Mouse (Mus musculus): ENCODE results near the gene Tyw1. TPM values are rescaled to one million over a fixed set of nuclear protein-coding genes. Genes with fewer than 3 reads are reported as not detected.

Gene Tyw1
- polyA plus RNA-seq, 1 experiment = 15.0 TPM

DNA sequence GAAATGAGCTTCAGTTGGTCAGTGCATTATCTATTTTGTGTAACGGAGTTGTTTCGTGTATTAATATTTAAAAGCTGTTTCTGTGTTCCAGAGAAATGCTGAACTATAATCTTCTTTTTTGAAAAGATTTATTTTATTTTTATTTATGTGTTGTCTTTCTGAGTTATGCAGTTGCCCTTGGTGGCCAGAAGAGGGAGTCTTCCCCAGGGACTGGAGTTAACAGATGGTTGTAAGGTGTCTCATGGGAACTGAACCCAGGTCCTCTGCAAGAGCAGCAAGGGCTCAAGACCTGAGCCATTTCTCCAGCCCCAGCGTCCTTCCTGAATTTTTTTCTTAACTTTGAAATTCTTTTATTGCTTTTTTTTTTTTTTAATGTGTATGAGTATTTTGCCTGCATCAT lies 59.5 kb downstream of the Tyw1 start:
- DNase-seq (ENCODE audit: low spot score) = no peak

DNA sequence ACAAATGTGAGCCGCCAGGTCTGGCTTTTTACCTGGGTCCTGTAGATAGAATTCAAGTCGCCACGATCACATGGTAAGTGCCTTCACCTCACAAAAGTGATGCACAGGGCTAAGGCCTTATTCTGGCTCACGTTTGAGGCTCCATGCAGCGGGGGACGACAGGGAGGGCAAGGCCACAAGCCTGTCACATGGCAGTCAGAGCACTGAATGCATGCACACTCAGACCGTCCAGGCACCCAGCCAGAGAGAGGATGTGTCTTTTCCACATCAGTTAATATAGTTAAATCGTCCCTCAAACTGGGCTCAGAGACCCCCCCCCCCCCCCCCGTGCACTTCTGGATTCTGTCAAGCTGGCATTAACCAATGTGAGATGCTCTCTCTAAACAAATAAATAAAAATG lies 60.9 kb downstream of the Tyw1 start:
- no peak for DNase-seq (ENCODE audit: low spot score)

DNA sequence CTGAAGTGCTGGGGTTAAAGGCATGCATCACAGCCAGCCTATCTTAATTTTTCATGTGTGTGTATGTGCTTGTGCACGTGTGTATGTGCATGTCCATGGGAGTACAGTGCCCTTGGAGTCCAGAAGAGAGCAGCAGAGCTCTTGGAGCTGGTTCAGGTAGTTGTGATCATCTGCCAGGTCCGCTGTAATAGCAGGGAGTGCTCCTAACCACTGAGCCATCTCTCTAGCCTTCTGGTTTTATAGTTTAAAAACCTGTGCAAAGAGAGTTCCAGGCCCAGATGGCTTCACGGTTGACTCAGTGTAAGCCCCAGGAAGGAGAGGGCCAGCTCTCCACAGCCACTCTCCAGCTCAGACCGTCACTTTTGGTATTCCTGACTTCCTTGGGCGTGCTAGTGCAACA lies 64.4 kb downstream of the Tyw1 start:
- no peak for DNase-seq (ENCODE audit: low spot score)

DNA sequence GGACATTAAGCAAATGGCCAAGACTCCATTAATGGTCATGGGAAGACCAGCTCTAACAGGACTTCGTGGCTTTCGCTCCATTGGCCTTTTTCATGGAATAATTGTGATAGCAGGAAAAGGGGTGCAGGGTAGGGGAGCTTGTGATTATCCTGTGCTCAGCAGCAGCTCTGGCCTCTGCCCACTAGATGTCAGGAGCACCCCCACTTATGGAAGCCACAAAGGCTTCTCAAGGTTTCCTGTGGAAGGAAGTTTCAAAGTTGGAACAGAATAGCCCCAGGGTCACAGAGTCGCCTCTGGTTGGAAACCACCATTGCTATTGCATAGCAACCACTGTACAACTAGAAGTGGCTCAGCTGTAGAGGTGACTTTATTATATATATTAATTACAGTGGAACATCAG lies 65.1 kb downstream of the Tyw1 start:
- no peak for DNase-seq (ENCODE audit: low spot score)

DNA sequence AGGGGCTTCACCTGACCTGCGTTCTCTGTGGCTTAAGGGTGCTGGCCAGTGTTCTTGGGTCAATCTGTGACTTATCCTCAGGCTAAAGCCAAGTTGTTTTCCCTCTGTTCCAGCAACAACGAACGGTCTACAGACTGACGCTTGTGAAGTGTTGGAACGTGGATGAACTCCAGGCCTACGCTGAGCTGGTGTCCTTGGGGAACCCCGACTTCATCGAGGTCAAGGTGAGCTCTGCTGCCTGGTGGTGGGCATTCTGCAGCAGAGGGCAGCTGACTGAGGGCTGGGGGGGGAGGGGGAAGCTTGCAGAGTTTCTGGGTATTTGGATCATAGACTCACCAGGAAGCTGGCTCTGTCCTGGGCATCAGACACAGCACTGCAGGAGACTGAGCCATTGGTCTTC lies 70.1 kb downstream of the Tyw1 start:
- no peak for DNase-seq (ENCODE audit: low spot score)

DNA sequence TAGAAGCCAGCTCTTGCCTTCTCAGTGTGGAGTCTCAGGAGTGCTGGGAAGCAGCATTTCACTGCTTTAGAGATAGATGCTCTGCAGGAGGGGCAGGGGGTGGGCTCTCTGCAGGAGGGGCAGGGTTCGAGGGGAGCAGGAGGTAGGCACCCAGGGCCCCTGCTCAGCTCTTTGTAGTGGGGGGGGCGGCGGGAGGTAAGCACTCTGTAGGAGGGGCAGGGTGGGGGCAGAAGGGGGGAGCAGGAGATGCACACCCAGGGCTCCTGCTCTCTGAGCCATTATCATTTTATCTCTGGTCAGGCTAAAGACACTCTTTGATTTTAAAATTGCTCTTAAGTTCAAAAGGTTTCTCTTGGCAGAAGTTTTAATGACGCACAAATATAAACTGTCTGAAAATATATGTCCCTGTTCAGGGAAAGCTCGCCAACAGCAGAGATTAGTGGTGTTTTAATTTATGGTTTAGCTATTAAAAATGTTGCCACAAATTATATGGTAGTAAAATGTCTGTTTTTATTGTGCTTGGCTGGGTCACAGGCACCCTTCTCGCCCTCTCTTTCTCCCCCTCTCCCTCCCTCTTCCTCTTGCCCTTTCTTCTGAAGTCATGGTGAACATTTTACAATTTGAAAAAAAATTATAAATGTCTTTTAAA lies 72.3 kb downstream of the Tyw1 start:
- no peak for DNase-seq (ENCODE audit: low spot score)

DNA sequence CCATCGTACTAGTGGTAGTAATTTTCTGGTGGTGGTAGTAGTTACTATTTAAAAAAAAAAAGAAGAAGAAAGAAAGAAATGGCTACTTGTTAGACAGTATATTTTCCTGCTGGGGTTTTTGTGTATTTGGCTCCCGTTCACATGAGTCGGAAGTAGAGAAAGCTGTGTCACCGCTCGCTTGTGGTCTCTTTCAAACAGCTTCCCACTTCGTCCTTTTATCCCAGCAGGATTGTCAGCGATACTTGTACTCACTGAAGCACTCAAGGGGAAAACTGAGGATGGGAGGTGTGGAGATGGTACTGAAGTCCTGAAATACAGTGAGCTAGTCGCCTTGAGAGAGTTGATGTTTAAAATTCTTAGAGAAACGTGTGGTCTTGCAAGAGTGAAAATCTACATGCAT lies 72.9 kb downstream of the Tyw1 start:
- DNase-seq (ENCODE audit: low spot score) = no peak

DNA sequence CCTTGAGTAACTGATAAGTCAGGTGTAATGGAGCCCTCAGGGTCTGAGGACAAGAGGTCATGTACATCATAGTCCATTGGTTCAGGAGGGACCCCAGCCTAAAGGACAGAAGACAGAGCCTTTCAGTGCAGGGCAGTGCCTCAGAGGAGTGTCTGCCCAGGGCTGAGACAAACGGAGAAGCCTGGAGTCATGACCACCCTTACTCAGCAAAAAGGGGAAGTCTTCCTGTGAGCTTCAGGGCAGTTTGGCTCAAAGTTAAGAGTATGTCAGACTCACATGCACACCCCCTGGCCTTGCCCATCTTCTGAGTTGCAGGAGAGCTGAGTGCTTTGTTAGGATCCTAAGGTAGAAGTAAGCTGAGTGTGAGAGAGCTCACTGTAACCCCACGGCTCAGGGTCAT lies 74.5 kb downstream of the Tyw1 start:
- no peak for DNase-seq (ENCODE audit: low spot score)

DNA sequence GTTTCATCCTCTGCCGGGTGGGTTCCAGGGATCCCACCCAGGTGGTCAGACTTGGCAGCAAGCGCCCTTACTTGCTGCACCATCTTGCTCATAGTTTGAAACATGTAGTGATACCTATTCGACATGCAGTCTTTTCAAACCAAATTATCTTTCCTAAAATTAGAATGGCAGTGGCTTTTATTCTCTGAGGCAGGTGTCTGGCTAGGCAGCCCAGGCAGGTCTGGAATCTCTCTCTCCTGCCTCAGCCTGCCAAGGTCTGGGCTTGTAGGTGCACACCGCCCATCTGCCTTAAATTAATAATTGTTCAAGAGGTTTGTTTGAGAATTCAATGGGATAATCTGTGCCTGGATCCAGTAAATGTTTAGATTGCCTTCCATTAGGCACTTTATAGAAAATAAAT lies 75.4 kb downstream of the Tyw1 start:
- DNase-seq (ENCODE audit: low spot score) = no peak

DNA sequence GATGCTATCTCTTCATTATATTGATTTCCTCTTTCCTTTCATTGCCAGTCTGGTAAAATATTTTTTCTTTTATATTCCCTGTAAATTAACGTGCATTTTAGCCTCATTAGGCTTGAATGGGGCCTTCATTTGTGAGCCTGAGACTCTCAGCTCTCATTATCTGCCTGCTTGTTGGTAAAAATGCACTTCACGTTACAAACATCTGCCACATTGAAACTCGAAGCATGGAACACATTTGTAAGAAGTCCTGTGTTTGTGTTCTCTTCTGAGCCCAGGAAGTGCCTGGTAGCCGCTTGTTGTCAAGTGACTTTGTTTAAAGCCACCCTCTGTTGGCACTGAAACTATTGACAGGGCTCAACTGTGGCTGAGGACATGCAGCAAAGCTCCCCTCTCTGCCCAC lies 75.8 kb downstream of the Tyw1 start:
- no peak for DNase-seq (ENCODE audit: low spot score)

DNA sequence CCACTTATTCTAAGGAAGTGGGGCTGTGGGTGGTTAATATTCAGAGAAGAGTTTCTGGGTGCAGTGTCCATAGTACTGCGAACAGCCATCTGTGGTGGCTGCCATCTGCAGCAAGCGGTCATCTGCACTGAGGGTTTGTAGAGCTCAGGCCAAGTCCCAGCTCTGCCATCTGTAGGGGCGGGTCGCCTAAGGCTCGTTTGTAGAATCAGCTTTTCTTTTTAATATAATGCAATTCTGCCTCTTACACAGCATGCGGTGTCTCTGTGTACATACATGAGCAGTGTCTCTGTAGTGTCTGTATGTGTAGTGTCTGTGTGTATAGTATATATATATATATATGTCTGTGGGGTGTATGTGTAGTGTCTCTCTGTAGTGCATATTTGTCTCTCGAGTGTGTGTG lies 78.1 kb downstream of the Tyw1 start:
- DNase-seq (ENCODE audit: low spot score) = no peak

DNA sequence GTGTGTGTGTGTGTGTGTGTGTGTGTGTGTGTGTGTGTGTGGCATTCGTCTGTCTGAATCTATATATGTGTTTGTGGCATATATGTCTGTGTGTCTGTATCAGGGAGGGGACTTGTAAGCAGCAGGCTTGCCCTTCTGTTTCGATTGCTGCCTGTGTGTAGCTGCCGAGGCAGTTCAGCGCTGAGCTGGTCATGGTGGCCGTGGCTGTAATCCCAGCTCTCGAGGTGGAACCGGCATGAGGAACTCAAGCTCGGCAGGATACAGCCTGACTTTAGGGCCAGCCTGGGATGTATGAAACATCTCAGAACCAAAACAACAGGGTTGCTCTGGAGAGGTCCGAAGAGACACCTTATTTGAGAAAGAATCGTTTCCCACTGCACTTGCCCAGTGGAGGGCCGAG lies 78.6 kb downstream of the Tyw1 start:
- DNase-seq (ENCODE audit: low spot score) = no peak

DNA sequence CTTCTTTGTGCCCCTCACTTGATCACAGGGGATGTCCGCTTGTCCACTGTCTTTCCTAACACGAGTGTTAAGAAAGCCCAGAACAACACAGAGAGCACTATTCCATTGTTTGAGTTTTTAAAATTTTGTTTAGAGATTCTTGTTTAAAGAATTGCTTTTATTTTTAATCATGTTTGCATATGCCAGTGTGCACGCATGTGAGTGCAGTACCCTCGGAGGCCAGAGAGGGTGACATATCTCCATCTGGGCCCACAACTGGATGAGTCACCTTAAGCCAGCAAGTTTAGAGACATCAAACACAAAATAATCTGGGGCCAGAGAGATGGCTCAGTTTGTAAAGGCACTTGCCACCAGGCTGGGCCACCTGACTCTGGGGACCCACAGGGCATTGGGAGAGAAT lies 80.0 kb downstream of the Tyw1 start:
- DNase-seq (ENCODE audit: low spot score) = no peak

DNA sequence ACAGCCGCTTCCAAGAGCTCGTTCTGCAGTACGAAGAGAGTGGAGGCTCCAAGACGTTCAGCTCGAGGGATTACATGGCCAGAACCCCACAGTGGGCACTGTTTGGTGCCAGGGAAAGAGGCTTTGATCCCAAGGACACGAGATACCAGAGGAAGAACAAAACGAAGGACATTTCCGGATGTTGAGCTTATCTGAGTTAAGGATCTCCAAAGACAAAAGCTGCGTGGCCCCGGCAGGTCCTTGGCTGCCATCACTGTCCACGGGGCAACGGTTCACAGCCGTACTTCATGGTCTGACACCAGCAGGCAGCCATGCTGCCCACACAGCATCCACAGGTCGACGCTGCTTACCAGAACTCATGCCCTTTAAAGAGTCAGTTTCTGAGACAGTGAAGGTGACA lies 85.2 kb downstream of the Tyw1 start:
- no peak for DNase-seq (ENCODE audit: low spot score)

DNA sequence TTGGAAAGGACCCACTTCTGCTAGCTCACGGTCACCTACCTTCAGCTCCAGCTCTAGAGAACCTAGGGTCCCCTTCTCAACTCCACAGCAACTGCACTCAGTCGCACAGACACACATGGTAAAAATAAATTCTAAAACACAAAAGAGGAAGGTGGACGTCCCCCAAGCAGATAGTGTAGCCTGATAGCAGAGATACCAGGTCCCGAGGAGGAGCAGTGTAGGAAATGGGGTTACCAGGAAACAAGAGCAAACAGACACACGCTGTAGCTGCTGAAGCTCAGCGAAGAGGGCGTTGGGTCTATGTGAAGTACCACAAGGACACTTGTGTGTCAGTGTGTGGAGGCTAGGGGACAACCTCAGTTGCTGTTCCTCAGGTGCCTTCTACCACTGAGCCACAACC lies 89.6 kb downstream of the Tyw1 start:
- no peak for DNase-seq (ENCODE audit: low spot score)

DNA sequence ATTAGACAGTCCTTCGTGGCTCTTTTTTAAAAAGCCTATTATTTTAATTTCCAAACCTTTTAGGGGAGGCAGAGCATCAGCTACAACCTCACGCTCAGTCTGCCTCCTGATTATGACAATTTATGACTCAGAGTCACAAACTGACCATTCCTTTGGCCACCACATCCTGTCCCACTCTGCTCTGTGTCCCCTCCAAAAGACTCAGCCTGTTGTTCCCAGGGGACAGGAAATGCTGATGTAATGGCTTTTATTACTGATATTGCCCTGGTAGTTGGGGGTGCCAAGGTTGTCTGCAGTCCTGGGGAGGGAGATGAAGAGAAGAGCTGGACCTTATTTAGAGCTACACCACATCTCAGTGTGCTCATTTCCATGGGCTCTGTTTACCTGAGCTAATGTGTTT lies 90.5 kb downstream of the Tyw1 start:
- no peak for DNase-seq (ENCODE audit: low spot score)

DNA sequence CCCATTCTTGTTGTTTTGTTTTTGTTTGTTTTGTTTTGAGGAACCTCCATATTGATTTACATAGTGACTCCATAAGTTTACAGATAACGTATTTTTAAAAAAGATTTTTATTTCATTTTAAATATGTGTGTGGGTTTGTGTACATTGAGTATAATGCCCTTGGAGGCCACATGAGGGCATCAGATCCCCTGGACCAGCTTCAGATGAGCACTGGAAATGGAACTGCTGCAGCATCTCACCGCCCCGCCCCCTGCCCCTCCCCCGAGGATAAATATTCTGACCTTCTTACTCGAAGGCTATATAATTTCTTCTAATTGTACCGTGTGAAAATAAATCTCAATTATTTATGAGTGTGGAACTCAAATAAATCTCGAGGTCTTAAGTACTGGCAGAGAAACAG lies 99.8 kb downstream of the Tyw1 start:
- DNase-seq (ENCODE audit: low spot score) = no peak

DNA sequence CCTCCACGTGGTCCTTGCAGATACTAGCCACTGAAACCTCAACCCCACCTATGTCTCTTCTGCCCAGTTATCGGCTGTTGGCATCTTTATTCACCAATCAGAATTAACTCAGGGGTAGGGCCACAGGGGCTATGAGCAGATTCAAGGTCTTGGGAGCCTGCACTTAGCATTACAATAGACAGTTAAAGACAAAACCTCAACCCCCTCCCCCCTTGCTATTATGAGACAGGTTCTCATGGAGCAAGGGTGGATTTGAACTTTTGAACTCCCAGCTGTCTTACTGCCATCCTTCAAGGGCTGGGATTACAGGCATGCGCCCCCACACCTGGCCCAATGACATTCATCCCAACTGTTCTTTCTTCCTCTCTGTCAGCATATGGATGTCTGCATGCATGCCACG lies 107.7 kb downstream of the Tyw1 start:
- DNase-seq (ENCODE audit: low spot score) = no peak

DNA sequence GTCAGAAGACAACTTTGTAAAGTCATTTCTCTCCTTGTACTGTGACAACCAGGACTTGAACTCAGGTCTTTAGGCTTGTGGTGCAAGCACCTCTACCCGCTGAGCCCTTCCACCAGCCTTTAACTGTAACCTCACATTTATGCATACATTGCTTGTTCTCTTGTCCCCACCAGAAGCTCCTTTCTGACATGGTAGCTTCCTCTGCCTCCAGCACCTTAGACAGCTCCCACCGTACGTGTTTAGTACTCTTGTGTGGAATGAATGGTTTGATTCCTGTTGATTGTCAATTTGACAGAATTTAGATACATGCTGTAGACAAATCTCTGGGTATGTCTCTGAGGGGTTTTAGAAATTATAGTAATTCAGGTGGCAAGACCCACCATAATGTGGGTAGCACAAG lies 108.4 kb downstream of the Tyw1 start:
- no peak for DNase-seq (ENCODE audit: low spot score)

DNA sequence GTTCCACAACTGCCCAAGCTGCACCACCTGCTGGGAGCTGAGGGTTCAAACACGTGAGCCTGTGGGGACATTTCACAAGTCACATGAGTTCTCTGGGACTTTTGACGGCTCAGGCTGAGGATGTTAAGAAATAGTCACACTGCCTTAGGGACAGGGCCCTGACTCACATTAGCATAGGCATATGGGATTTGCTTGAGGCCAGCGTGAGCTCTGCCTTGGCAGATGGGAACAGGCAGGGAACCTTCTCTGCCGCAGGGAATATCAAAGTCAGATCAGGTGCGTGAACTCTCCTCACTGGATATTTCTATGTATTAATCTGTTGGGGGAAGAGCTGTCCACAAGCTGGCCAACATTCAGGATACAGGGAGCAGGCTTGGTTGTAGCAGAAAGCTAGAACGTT lies 112.8 kb downstream of the Tyw1 start:
- no peak for DNase-seq (ENCODE audit: low spot score)

DNA sequence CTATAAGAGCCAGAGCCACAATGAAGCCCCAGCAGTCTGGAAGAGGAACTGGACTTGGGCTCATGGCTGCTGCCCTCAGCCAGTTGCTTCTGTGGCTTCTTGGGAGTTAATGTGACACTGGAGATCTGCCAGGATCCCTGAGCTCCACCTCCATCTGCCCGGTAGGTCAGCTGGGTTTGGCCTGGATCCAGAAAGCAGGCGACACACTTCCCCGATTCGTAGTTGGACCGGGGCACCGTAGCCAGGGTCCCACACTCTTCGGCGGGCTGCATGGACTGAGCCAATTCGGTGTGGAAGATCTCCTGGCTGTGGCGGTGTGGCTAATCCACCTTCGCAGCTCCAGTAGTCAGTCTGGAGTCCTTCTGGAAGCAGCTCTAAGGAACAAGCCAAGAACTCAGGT lies 113.8 kb downstream of the Tyw1 start, which contains the start of gene Caln1:
Gene Caln1 (plus strand): TSS at position 219 of the 400 bp plus-strand sequence.
- DNase-seq (ENCODE audit: low spot score) = no peak

DNA sequence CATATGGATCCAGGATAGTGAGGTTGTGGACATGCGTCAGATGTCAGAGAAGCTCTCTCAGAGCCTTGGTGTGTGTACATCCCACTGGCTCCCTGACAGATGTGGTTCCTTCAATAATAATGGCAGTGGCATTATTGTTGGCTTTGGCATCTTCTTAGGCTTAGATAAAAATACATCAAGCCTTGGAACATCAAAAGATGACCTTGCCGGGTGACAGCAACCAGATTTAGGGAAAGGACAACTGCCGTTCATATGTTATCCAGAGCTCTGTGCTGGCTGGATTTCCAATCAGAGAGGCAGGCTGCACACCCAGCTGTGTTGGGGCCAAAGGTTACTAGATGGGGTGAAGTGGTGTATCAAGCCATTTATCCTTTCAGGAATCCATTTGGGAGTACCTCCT lies 120.0 kb downstream of the Tyw1 start:
- no peak for DNase-seq (ENCODE audit: low spot score)

DNA sequence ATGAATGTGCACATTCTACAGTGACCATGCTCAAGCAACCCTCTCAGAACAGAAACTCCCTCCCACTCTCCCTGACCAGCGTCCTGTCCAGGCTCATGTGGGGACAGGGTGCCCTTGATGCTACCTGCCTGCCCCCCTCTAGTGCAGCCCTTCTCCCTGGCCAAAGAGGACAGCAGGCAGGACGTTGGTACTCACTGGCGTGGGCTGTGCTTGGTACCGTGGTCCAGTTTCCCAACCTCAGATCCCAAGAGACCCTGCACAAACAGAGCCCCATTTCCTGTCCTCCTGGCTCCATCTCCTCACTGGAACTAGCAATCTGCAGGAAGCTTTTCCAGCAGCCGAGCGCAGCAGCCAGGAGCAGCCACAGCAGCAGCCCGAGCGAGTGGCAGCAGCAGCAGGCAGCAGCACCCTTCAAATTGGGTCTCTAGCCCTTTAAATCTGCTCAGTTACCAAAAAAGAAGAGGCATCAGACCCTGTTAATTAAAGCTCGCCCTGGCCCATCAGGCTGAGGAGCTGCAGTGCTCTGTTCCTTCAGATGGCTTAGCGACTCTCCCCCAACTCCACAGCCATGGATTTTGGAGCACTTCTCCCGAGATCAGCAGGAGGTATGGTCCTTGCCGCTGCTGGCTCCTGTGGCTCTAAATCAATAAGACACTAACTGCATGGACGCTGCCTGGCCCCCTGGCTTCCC lies 128.9 kb downstream of the Tyw1 start, which contains the start of gene A330070K13Rik:
Gene A330070K13Rik (minus strand): TSS at position 410 of the 691 bp plus-strand sequence.
- no peak for DNase-seq (ENCODE audit: low spot score)

DNA sequence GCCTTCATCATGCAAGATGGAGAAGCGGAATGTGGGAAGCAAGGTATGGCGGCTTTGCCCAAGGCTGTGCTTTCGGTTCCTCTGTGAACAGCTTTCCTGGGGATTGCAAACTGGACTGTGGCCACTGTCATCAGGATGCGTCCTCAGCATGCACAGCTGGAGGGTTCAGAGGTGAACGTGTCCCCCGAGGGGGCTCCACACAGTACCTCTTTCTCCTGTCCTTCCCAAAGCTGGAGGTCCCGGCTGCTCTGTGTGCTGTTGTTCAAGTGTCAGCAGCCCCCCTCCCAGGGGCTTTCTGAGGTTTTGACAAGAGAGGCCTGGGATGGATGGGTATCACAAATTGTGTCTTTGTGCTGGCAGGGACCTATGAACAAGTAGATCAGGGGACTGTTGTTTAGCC lies 131.0 kb downstream of the Tyw1 start:
- DNase-seq (ENCODE audit: low spot score) = no peak

Measured in urinary bladder, adult 2 months (tissue).